Mouse (Mus musculus) thymus, adult 2 months (tissue): ENCODE results near the gene Pcna. TPM values are rescaled to one million over a fixed set of nuclear protein-coding genes. Genes with fewer than 3 reads are reported as not detected.

ENCODE experiments used
- DNase-seq: peaks from one replicate; pipeline ENCODE4 v3.0.0; 2021
- H3K27ac ChIP-seq: fragments of 200-500 bp; 2 replicates; pipeline ENCODE4 v1.5.1; 2012; ENCODE audit warnings: low read length, control low read depth; ENCODE audit not compliant: control insufficient read depth, insufficient read depth
- H3K27me3 ChIP-seq: fragments of 200-500 bp; 2 replicates; pipeline ENCODE4 v1.6.1; 2012; ENCODE audit warnings: mild to moderate bottlenecking, low read length, moderate library complexity, mixed read lengths; ENCODE audit not compliant: control insufficient read depth, insufficient read depth
- H3K36me3 ChIP-seq: fragments of 200-500 bp; 2 replicates; pipeline ENCODE4 v1.6.1; 2012; ENCODE audit warnings: mild to moderate bottlenecking, low read length, moderate library complexity; ENCODE audit not compliant: control insufficient read depth, insufficient read depth
- H3K4me1 ChIP-seq: fragments of 200-500 bp; replicated peaks from 2 replicates; pipeline ENCODE4 v1.6.1; 2012; ENCODE audit warnings: low read length; ENCODE audit not compliant: control insufficient read depth, insufficient read depth
- H3K4me3 ChIP-seq: fragments of 200-500 bp; 2 replicates; pipeline ENCODE4 v1.5.1; 2012; ENCODE audit warnings: mild to moderate bottlenecking, low read length, control low read depth, moderate library complexity; ENCODE audit not compliant: control insufficient read depth, insufficient read depth
- CTCF ChIP-seq: fragments of 200-500 bp; IDR thresholded peaks from 2 replicates; pipeline ENCODE4 v1.5.1; 2012; ENCODE audit warnings: mild to moderate bottlenecking, control low read depth, low read length, moderate library complexity, borderline replicate concordance; ENCODE audit not compliant: control insufficient read depth, poor library complexity, insufficient read depth; ENCODE audit errors: extremely low read depth
- POLR2A ChIP-seq: fragments of 200-500 bp; IDR thresholded peaks from 2 replicates; pipeline ENCODE4 v1.6.1; 2012; ENCODE audit warnings: mild to moderate bottlenecking, low read length, control low read depth, moderate library complexity; ENCODE audit not compliant: control insufficient read depth, poor library complexity, insufficient read depth; ENCODE audit errors: extremely low read depth
- whole genome bisulfite sequencing: fragments of 180-500 bp; shearing (Covaris S2); methylation state at CpG from one replicate; pipeline ENCODE4 v1.1.7; 2018; 5-methylcytosine and 5-hydroxymethylcytosine counted together
- polyA plus RNA-seq: library from polyadenylated mRNA; depleted of rRNA; stranded (reverse); fragments of >200 nt; gene quantifications from 2 replicates; pipeline ENCODE4 v1.2.3, GENCODE M21; 2012; rRNA removed

Pcna gene
- 382 and 470 TPM in 2 replicates for polyA plus RNA-seq

- no peaks in the 10 kb centered on the region for H3K27me3 ChIP-seq
- TF ChIP-seq CTCF: peak; percentile 55; the same call in 1 of the 2 replicates
- peak; percentile 92 for TF ChIP-seq POLR2A
- H3K27ac ChIP-seq: peak within 1 kb of the TSS; percentile 61; the same call in 1 of the 2 replicates
- peak within 1 kb of the TSS; percentile 51 for H3K4me3 ChIP-seq
- peaks cover 19% of the 10 kb centered on the region for H3K36me3 ChIP-seq
- peaks cover 3% of the 10 kb centered on the region for H3K4me1 ChIP-seq
- WGBS: under 1% methylated on average over 79 of the region's 79 CpGs
- peak; percentile 98 for DNase-seq
Measured at GRCm38 (mm10) chr2:132252542-132253528, at the start of gene Pcna. Gene Pcna (minus strand): TSS chr2:132253314.

GRCm38 (mm10) chr2:132301436-132301835, 48.3 kb upstream of the Pcna start:
- TF ChIP-seq CTCF: no peak
- no peak for TF ChIP-seq POLR2A
- Histone ChIP-seq H3K27ac (no peak overlapping the region), H3K4me3 (no peak overlapping the region), H3K4me1 (no peaks in the 10 kb centered on the region), H3K36me3 (peaks cover 65% of the 10 kb centered on the region), H3K27me3 (no peaks in the 10 kb centered on the region)
- WGBS: 100% methylated on average over 4 of the region's 4 CpGs
- DNase-seq: no peak

- H3K27ac ChIP-seq: no peak overlapping the region
- peaks cover 73% of the 10 kb centered on the region for H3K36me3 ChIP-seq
- 98% methylated on average over 4 of the region's 4 CpGs for WGBS
- no peaks in the 10 kb centered on the region for H3K27me3 ChIP-seq
- TF ChIP-seq CTCF (no peak), POLR2A (no peak)
- no peak for DNase-seq
- H3K4me1 ChIP-seq: peaks cover 6% of the 10 kb centered on the region
- no peak overlapping the region for H3K4me3 ChIP-seq
Measured at GRCm38 (mm10) chr2:132298250-132298649, 45.1 kb upstream of the Pcna start.

- DNase-seq: peak; percentile 31
- 44% methylated on average over 10 of the region's 10 CpGs for whole genome bisulfite sequencing
- TF ChIP-seq CTCF (no peak), POLR2A (no peak)
- no peaks in the 10 kb centered on the region for H3K27me3 ChIP-seq
- H3K4me3 ChIP-seq: no peak overlapping the region
- peaks cover 45% of the 10 kb centered on the region for H3K36me3 ChIP-seq
- H3K27ac ChIP-seq: no peak overlapping the region
- peaks cover 31% of the 10 kb centered on the region for H3K4me1 ChIP-seq
Measured at GRCm38 (mm10) chr2:132293694-132294450, 40.8 kb upstream of the Pcna start.

- DNase-seq: no peak
- no peak for TF ChIP-seq CTCF
- TF ChIP-seq POLR2A: no peak
- peaks cover 32% of the 10 kb centered on the region for H3K36me3 ChIP-seq
- H3K4me3 ChIP-seq: no peak overlapping the region
- 24% methylated on average over 4 of the region's 4 CpGs for WGBS
- peaks cover 31% of the 10 kb centered on the region for H3K4me1 ChIP-seq
- H3K27me3 ChIP-seq: no peaks in the 10 kb centered on the region
- H3K27ac ChIP-seq: no peak overlapping the region
Measured at GRCm38 (mm10) chr2:132292083-132292482, 39.0 kb upstream of the Pcna start.

- Histone ChIP-seq H3K4me1 (peaks cover 31% of the 10 kb centered on the region), H3K36me3 (peaks cover 25% of the 10 kb centered on the region), H3K27ac (no peak overlapping the region), H3K27me3 (no peaks in the 10 kb centered on the region), H3K4me3 (no peak overlapping the region)
- TF ChIP-seq POLR2A: no peak
- TF ChIP-seq CTCF: no peak
- 94% methylated on average over 3 of the region's 3 CpGs for WGBS
- no peak for DNase-seq
Measured at GRCm38 (mm10) chr2:132291265-132291664, 38.2 kb upstream of the Pcna start.
